Mouse (Mus musculus) heart, postnatal 0 days (tissue): ENCODE data around the gene Ulk4.

ENCODE experiments used
- CTCF ChIP-seq: IDR thresholded peaks from 2 replicates; pipeline ENCODE4 v1.5.1; 2016; ENCODE audit warnings: antibody characterized with exemption, control low read depth, low read depth
- EP300 ChIP-seq: IDR thresholded peaks from 2 replicates; pipeline ENCODE4 v1.6.1; 2016; ENCODE audit warnings: antibody characterized with exemption, low read depth

DNA sequence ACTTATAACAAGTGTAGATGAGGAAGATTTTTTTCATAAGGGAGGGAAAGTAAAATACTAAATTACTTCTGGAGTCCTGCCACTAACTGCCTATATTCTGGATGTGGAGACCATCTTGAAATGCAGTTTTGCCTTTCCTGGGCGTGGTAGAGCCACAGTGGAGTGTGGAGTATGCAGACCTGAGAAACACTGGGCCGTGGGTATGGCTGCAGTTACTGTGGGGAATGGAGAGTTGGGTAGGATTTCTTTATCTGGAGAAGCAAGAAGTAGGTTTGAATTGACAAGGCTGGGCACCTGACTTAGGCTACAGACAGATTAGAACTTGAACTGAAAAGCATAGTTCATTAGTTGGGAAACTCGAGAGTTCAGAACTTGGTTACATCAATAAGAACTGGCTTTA, 332.8 kb downstream of the Ulk4 start:
- TF ChIP-seq CTCF: no peak
- no peak for TF ChIP-seq EP300
